Mouse (Mus musculus) layer of hippocampus, adult 11-12 months (tissue): ENCODE data around the gene Tnfrsf21.

Experiments used
- DNase-seq: peaks from one replicate; pipeline ENCODE4 v3.0.0; 2022; ENCODE audit warnings: low spot score

The Tnfrsf21 gene

GRCm38 (mm10) chr17:43130115-43130869 is 113.9 kb downstream of the Tnfrsf21 start:
- DNase-seq: no peak

GRCm38 (mm10) chr17:43130870-43131264 is 114.5 kb downstream of the Tnfrsf21 start:
- no peak for DNase-seq

- DNase-seq: no peak
Measured at GRCm38 (mm10) chr17:43132477-43132876, 116.1 kb downstream of the Tnfrsf21 start.

- no peak for DNase-seq
Measured at GRCm38 (mm10) chr17:43133106-43133505, 116.8 kb downstream of the Tnfrsf21 start.

- DNase-seq: no peak
Measured at GRCm38 (mm10) chr17:43134991-43135390, 118.6 kb downstream of the Tnfrsf21 start.

- no peak for DNase-seq
Measured at GRCm38 (mm10) chr17:43135398-43136265, 119.3 kb downstream of the Tnfrsf21 start.

- DNase-seq: no peak
Measured at GRCm38 (mm10) chr17:43136720-43137119, 120.4 kb downstream of the Tnfrsf21 start.

GRCm38 (mm10) chr17:43137838-43138237 is 121.5 kb downstream of the Tnfrsf21 start:
- peak; percentile 42 for DNase-seq

GRCm38 (mm10) chr17:43138356-43138755 is 122.0 kb downstream of the Tnfrsf21 start:
- DNase-seq: no peak
